Mouse (Mus musculus): ENCODE results near the gene Cdk16. TPM values are rescaled to one million over a fixed set of nuclear protein-coding genes. Genes with fewer than 3 reads are reported as not detected.

The Cdk16 gene
- 151 TPM for polyA plus RNA-seq (2021)

GRCm38 (mm10) chrX:20687519-20688067 lies at the start of gene Cdk16:
Gene Cdk16 (plus strand): TSS chrX:20687954.
- H3K27me3 ChIP-seq = peaks cover 3% of the 10 kb centered on the region
- POLR2A ChIA-PET = interaction anchor here (1.3 kb wide), 1 partner anchor 25 kb away, joined by 4 read pairs; no protein-coding TSS in a partner anchor
- ATAC-seq (peak; percentile 81), DNase-seq (ENCODE audit: low read depth, low spot score) (peak; percentile 62)
- CTCF ChIA-PET = interaction anchor here (1.4 kb wide), 1 partner anchor 83 kb away, joined by 4 read pairs; no protein-coding TSS in a partner anchor
- in situ Hi-C loops (cut with MboI; ENCODE audit: low pct_unique_long_range_greater_than_20kb) = no loop called here
- TF ChIP-seq CTCF (IDR thresholded peaks at IDR 0.05) = no peak

DNA sequence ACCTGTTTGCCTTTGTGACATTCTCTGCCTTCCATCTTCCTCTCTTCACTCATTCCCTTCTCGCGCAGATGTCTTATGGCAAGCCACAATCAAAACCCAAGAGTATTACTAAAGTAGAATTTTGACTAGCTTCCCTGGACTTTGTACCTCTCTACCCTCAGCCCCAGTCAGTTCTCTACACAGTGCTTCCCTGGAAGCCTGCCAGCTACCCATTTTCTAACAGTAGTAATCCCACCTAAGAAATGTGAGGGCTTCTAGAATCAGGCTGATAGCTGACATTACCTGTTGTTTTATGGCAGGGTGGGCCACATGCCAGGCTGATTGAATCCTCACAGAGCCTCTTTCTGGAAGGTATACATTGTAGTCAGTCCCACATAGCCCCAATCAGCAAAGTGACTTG lies 49.6 kb upstream of the Cdk16 start:
- POLR2A ChIA-PET = no interaction called here
- ATAC-seq (no peak), DNase-seq (ENCODE audit: low read depth, low spot score) (no peak)
- in situ Hi-C loops (cut with MboI; ENCODE audit: low pct_unique_long_range_greater_than_20kb) = no loop called here
- peaks cover 4% of the 10 kb centered on the region for H3K27me3 ChIP-seq
- no peak for TF ChIP-seq CTCF (IDR thresholded peaks at IDR 0.05)
- CTCF ChIA-PET = interaction anchor here (0.7 kb wide), 1 partner anchor 76 kb away, joined by 3 read pairs; no protein-coding TSS in a partner anchor

GRCm38 (mm10) chrX:20644780-20645179 lies 43.0 kb upstream of the Cdk16 start:
- no peak for TF ChIP-seq CTCF (IDR thresholded peaks at IDR 0.05)

DNA sequence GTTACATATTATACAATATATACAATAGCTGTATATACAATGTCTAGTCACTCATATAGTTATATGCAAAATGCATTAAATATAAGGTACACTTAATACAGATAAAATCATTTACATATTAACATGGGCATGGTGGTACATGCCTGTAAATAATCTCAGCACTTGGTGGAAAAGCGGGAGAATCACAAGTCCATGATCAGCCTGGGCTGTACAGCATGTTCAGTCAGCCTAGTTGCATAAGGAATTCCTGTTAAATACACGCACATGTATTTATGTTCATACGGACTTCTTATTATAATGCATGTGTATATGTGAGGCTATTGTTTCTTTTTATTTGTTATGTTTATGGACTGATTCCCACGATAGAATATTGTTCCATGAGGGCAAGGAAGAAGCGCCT lies 30.2 kb upstream of the Cdk16 start:
- peaks cover 9% of the 10 kb centered on the region for H3K27me3 ChIP-seq
- in situ Hi-C loops (cut with MboI; ENCODE audit: low pct_unique_long_range_greater_than_20kb) = no loop called here
- DNase-seq (ENCODE audit: low read depth, low spot score) (no peak), ATAC-seq (no peak)
- no peak for TF ChIP-seq CTCF (IDR thresholded peaks at IDR 0.05)
- POLR2A ChIA-PET = interaction anchor here (0.6 kb wide), 1 partner anchor 188 kb away, joined by 3 read pairs; no protein-coding TSS in a partner anchor
- CTCF ChIA-PET = no interaction called here

More at GRCm38 (mm10) chrX:20644780-20645179, 43.0 kb upstream of the Cdk16 start:
- ChIA-PET POLR2A (no interaction called here), CTCF (no interaction called here)
- ATAC-seq = no peak
- no peak for DNase-seq (ENCODE audit: low read depth, low spot score)
- in situ Hi-C loops (cut with MboI; ENCODE audit: low pct_unique_long_range_greater_than_20kb) = no loop called here
- H3K27me3 ChIP-seq = peaks cover 4% of the 10 kb centered on the region

DNA sequence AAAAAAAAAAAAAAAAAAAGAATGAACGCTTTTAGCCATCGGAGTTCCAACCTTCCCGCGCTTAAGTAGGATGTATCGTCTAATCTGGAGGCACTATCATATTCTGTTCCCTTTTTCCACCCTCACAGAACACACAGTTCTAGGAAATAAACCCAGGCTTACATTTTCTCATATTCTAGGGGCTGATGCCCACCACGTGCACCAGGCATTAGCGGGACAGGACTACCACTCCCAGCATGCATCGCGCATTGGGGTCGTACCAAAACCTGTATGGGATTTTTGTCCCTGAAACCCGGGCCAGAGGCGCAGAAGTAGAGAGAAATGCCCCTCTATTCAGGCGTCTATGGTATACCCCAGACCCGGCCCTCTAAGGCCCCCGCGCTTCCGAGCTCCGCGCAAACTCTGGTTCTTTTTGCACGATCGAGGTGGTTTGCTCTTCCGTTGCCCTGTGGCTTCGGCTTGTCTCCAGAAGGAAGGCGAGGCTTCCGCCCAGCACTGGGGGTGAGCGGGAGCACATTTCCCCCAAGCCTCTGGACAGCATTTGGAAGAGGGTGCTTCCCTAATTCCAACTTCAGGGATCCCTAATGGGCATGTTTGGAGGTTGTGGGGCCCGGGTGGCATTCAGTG lies 29.6 kb upstream of the Cdk16 start, which contains the start of gene Uba1:
Uba1 (plus strand) TSS at position 301 of the 627 bp plus-strand sequence.
- DNase-seq (ENCODE audit: low read depth, low spot score) = peak; percentile 27
- ATAC-seq = peak; percentile 86
- peaks cover 9% of the 10 kb centered on the region for H3K27me3 ChIP-seq
- CTCF ChIA-PET = no interaction called here
- in situ Hi-C loops (cut with MboI; ENCODE audit: low pct_unique_long_range_greater_than_20kb) = no loop called here
- TF ChIP-seq CTCF (IDR thresholded peaks at IDR 0.05) = no peak
- POLR2A ChIA-PET = interaction anchor here (0.6 kb wide), 1 partner anchor 187 kb away, joined by 3 read pairs; no protein-coding TSS in a partner anchor

DNA sequence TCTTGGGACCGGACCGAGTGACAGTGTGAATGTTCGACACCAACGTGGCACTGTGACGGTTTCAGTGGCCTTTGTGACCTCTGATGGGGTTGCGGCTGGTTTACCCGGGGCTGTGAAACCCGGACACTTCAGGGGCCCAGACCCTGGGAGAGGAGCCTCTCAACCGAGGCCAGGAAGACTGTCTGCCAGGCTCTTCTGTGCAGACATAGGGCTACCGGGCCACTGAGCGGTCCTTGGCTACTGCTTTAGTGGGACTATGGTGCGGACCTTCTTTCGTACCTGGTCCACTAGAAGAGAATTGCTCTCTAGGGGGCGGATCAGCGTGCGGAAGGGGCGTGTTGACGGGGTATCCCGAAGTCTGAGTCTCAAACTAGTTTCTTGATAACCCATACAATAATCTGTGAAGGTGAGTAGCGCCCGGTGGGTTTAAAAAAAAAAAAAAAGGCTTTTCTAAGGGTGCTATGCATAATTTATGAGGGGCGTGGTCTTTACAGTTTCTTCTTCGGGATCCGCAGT lies 28.8 kb upstream of the Cdk16 start:
- DNase-seq (ENCODE audit: low read depth, low spot score) = no peak
- H3K27me3 ChIP-seq = peaks cover 5% of the 10 kb centered on the region
- no peak for TF ChIP-seq CTCF (IDR thresholded peaks at IDR 0.05)
- POLR2A ChIA-PET = no interaction called here
- peak; percentile 11 for ATAC-seq
- CTCF ChIA-PET = no interaction called here
- in situ Hi-C loops (cut with MboI; ENCODE audit: low pct_unique_long_range_greater_than_20kb) = no loop called here

GRCm38 (mm10) chrX:20662317-20662715 lies 25.4 kb upstream of the Cdk16 start:
- peaks cover 4% of the 10 kb centered on the region for H3K27me3 ChIP-seq
- ChIA-PET CTCF (interaction anchor here (0.7 to 2.5 kb wide), 7 partner anchors 17 to 167 kb away, joined by 3 to 12 read pairs (median 3); no protein-coding TSS in a partner anchor), POLR2A (interaction anchor here (0.8 to 1.3 kb wide), 3 partner anchors 18 to 133 kb away, joined by 3 to 4 read pairs (median 4); partner anchors contain the start of gene Cdk16)
- in situ Hi-C loops (cut with MboI; ENCODE audit: low pct_unique_long_range_greater_than_20kb) = loop anchor here (5.0 to 10.0 kb wide), 2 partner anchors 110 to 292 kb away; partner anchors contain the start of gene Elk1
- ATAC-seq = no peak
- no peak for TF ChIP-seq CTCF (IDR thresholded peaks at IDR 0.05)
- DNase-seq (ENCODE audit: low read depth, low spot score) = no peak

- ATAC-seq = peak; percentile 50
- peaks cover 4% of the 10 kb centered on the region for H3K27me3 ChIP-seq
- POLR2A ChIA-PET = interaction anchor here (0.8 to 1.3 kb wide), 3 partner anchors 17 to 132 kb away, joined by 3 to 4 read pairs (median 4); partner anchors contain the start of gene Cdk16
- in situ Hi-C loops (cut with MboI; ENCODE audit: low pct_unique_long_range_greater_than_20kb) = loop anchor here (5.0 to 10.0 kb wide), 2 partner anchors 109 to 292 kb away; partner anchors contain the start of gene Elk1
- TF ChIP-seq CTCF (IDR thresholded peaks at IDR 0.05) = no peak
- CTCF ChIA-PET = interaction anchor here (0.7 to 2.5 kb wide), 7 partner anchors 17 to 166 kb away, joined by 3 to 12 read pairs (median 3); no protein-coding TSS in a partner anchor
- DNase-seq (ENCODE audit: low read depth, low spot score) = peak; percentile 48
Measured at GRCm38 (mm10) chrX:20662716-20663443, 24.9 kb upstream of the Cdk16 start.

DNA sequence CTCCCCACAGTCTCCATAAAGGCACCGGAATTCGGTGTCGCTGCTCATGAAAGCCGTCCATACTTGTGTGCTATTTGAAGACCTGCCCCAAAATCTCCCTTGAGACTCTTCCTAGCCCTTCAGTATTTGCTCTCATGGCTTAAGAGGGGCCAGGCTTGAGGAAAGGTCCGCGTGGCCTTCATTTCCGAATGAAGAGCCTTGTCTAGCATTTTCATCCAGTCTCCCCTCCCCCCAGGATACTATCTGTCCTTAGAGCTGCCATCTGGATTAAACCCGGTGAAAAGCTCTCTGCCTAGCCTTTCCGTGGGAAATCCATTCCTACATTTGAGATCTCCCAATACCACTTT lies 24.3 kb upstream of the Cdk16 start:
- H3K27me3 ChIP-seq = peaks cover 4% of the 10 kb centered on the region
- ATAC-seq (no peak), DNase-seq (ENCODE audit: low read depth, low spot score) (no peak)
- ChIA-PET CTCF (interaction anchor here (1.2 to 2.5 kb wide), 3 partner anchors 17 to 107 kb away, joined by 3 to 12 read pairs (median 3); no protein-coding TSS in a partner anchor), POLR2A (interaction anchor here (1.3 kb wide), 1 partner anchor 24 kb away, joined by 4 read pairs; the partner anchor contains the start of gene Cdk16)
- in situ Hi-C loops (cut with MboI; ENCODE audit: low pct_unique_long_range_greater_than_20kb) = loop anchor here (5.0 to 10.0 kb wide), 2 partner anchors 109 to 291 kb away; partner anchors contain the start of gene Elk1
- TF ChIP-seq CTCF (IDR thresholded peaks at IDR 0.05) = no peak

DNA sequence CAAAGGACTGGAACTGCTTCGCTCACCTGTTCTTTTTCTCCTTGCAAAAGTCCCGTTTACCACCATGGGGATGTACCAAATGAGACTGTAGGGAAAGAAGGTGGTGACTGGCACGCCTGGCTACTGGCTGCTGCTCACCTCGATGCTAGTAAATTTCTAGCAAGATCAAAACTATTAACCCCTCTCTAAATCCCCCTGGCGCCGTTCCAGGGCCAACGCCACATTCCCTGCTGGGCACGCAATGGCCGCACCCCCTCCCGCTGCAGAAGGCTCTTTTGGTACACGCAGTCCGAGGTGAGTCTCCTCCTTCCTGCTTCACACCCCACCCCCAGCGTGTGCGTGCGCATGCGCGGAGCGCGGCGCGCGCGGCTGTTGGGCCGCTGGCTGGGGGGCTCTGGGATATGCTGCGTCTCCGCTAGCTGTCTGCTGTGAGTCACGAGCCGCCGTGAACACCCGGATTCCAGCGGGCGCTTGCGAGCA lies 354 bp downstream of the Cdk16 start:
- CTCF ChIA-PET = no interaction called here
- peaks cover 3% of the 10 kb centered on the region for H3K27me3 ChIP-seq
- POLR2A ChIA-PET = interaction anchor here (1.3 kb wide), 1 partner anchor 25 kb away, joined by 4 read pairs; no protein-coding TSS in a partner anchor
- DNase-seq (ENCODE audit: low read depth, low spot score) = peak; percentile 28
- ATAC-seq = peak; percentile 69
- TF ChIP-seq CTCF (IDR thresholded peaks at IDR 0.05) = no peak
- in situ Hi-C loops (cut with MboI; ENCODE audit: low pct_unique_long_range_greater_than_20kb) = no loop called here
